Mouse (Mus musculus): Measurements from ENCODE around the gene Stmn1. TPM values are rescaled to one million over a fixed set of nuclear protein-coding genes. Genes with fewer than 3 reads are reported as not detected.

Gene Stmn1
- 1,522 and 1,793 TPM in 2 replicates for polyA plus RNA-seq (2014; fragmentation: Nextera tagmentation; extraction: Ambion mirVana)

GRCm38 (mm10) chr4:134468215-134468575, at the start of gene Stmn1:
Stmn1 (plus strand) TSS chr4:134468320.
- H3K36me3 ChIP-seq (ENCODE audit: control insufficient read depth, insufficient read depth, low read length) = peaks cover 28% of the 10 kb centered on the region
- ATAC-seq (replicated peaks; ENCODE audit: low FRiP score, low TSS enrichment, low read depth) = peak; percentile 95
- H3K27ac ChIP-seq (ENCODE audit: low read depth) = peak within 1 kb of the TSS; percentile 87
- DNase-seq (ENCODE audit: low spot score) = peak; percentile 95
- H3K9ac ChIP-seq (ENCODE audit: low read length) = peak within 1 kb of the TSS; percentile 96
- peaks cover 7% of the 10 kb centered on the region for H3K4me1 ChIP-seq (replicated peaks; ENCODE audit: control insufficient read depth, insufficient read depth, low read length)
- H3K27me3 ChIP-seq (replicated peaks; ENCODE audit: control insufficient read depth, insufficient read depth, low read length) = no peaks in the 10 kb centered on the region
- peak within 1 kb of the TSS; percentile 90 for H3K4me3 ChIP-seq (ENCODE audit: low read depth, low read length)
- H3K4me2 ChIP-seq (ENCODE audit: low read length) = peak within 1 kb of the TSS; percentile 99
- under 1% methylated on average over 31 of the region's 31 CpGs for WGBS
- no peaks in the 10 kb centered on the region for H3K9me3 ChIP-seq (ENCODE audit: control insufficient read depth, low read length)

- ATAC-seq (replicated peaks; ENCODE audit: low FRiP score, low TSS enrichment, low read depth) = no peak
- Histone ChIP-seq H3K27ac (ENCODE audit: low read depth) (no peak overlapping the region), H3K9ac (ENCODE audit: low read length) (no peak overlapping the region)
Measured at GRCm38 (mm10) chr4:134421971-134422370, 46.1 kb upstream of the Stmn1 start.

GRCm38 (mm10) chr4:134423949-134424348, 44.2 kb upstream of the Stmn1 start:
- WGBS = 91% methylated on average over 7 of the region's 7 CpGs
- ATAC-seq (replicated peaks; ENCODE audit: low FRiP score, low TSS enrichment, low read depth) = no peak

More at GRCm38 (mm10) chr4:134421971-134422370, 46.1 kb upstream of the Stmn1 start:
- no peak overlapping the region for H3K4me2 ChIP-seq (ENCODE audit: low read length)
- peaks cover 40% of the 10 kb centered on the region for H3K36me3 ChIP-seq (ENCODE audit: control insufficient read depth, insufficient read depth, low read length)
- H3K27me3 ChIP-seq (replicated peaks; ENCODE audit: control insufficient read depth, insufficient read depth, low read length) = no peaks in the 10 kb centered on the region
- no peak for DNase-seq (ENCODE audit: low spot score)
- no peak overlapping the region for H3K4me3 ChIP-seq (ENCODE audit: low read depth, low read length)
- H3K4me1 ChIP-seq (replicated peaks; ENCODE audit: control insufficient read depth, insufficient read depth, low read length) = no peaks in the 10 kb centered on the region
- H3K9me3 ChIP-seq (ENCODE audit: control insufficient read depth, low read length) = no peaks in the 10 kb centered on the region
- WGBS = 52% methylated on average over 11 of the region's 11 CpGs

GRCm38 (mm10) chr4:134425088-134425487, 43.0 kb upstream of the Stmn1 start:
- ATAC-seq (replicated peaks; ENCODE audit: low FRiP score, low TSS enrichment, low read depth) (no peak), DNase-seq (ENCODE audit: low spot score) (no peak)
- H3K9ac ChIP-seq (ENCODE audit: low read length) = no peak overlapping the region
- H3K4me2 ChIP-seq (ENCODE audit: low read length) = no peak overlapping the region
- peaks cover 31% of the 10 kb centered on the region for H3K36me3 ChIP-seq (ENCODE audit: control insufficient read depth, insufficient read depth, low read length)
- peaks cover 3% of the 10 kb centered on the region for H3K4me1 ChIP-seq (replicated peaks; ENCODE audit: control insufficient read depth, insufficient read depth, low read length)
- no peak overlapping the region for H3K4me3 ChIP-seq (ENCODE audit: low read depth, low read length)
- H3K27me3 ChIP-seq (replicated peaks; ENCODE audit: control insufficient read depth, insufficient read depth, low read length) = no peaks in the 10 kb centered on the region
- no peak overlapping the region for H3K27ac ChIP-seq (ENCODE audit: low read depth)
- WGBS = 70% methylated on average over 7 of the region's 7 CpGs
- H3K9me3 ChIP-seq (ENCODE audit: control insufficient read depth, low read length) = no peaks in the 10 kb centered on the region

More at GRCm38 (mm10) chr4:134423949-134424348, 44.2 kb upstream of the Stmn1 start:
- Histone ChIP-seq H3K27ac (ENCODE audit: low read depth) (no peak overlapping the region), H3K4me1 (replicated peaks; ENCODE audit: control insufficient read depth, insufficient read depth, low read length) (no peaks in the 10 kb centered on the region), H3K36me3 (ENCODE audit: control insufficient read depth, insufficient read depth, low read length) (peaks cover 31% of the 10 kb centered on the region), H3K27me3 (replicated peaks; ENCODE audit: control insufficient read depth, insufficient read depth, low read length) (no peaks in the 10 kb centered on the region), H3K9ac (ENCODE audit: low read length) (no peak overlapping the region), H3K4me3 (ENCODE audit: low read depth, low read length) (no peak overlapping the region), H3K9me3 (ENCODE audit: control insufficient read depth, low read length) (no peaks in the 10 kb centered on the region), H3K4me2 (ENCODE audit: low read length) (no peak overlapping the region)
- no peak for DNase-seq (ENCODE audit: low spot score)

- H3K4me3 ChIP-seq (ENCODE audit: low read depth, low read length) = no peak overlapping the region
- 28% methylated on average over 23 of the region's 23 CpGs for WGBS
- no peaks in the 10 kb centered on the region for H3K9me3 ChIP-seq (ENCODE audit: control insufficient read depth, low read length)
- H3K9ac ChIP-seq (ENCODE audit: low read length) = no peak overlapping the region
- H3K4me2 ChIP-seq (ENCODE audit: low read length) = peak overlapping the region; percentile 34
- H3K36me3 ChIP-seq (ENCODE audit: control insufficient read depth, insufficient read depth, low read length) = peaks cover 6% of the 10 kb centered on the region
- peak overlapping the region; percentile 85 for H3K27ac ChIP-seq (ENCODE audit: low read depth)
- peaks cover 16% of the 10 kb centered on the region for H3K4me1 ChIP-seq (replicated peaks; ENCODE audit: control insufficient read depth, insufficient read depth, low read length)
- H3K27me3 ChIP-seq (replicated peaks; ENCODE audit: control insufficient read depth, insufficient read depth, low read length) = no peaks in the 10 kb centered on the region
- DNase-seq (ENCODE audit: low spot score) (peak; percentile 84), ATAC-seq (replicated peaks; ENCODE audit: low FRiP score, low TSS enrichment, low read depth) (peak; percentile 76; the same call in 1 of the 2 replicates)
Measured at GRCm38 (mm10) chr4:134430381-134431004, 37.6 kb upstream of the Stmn1 start.

DNA sequence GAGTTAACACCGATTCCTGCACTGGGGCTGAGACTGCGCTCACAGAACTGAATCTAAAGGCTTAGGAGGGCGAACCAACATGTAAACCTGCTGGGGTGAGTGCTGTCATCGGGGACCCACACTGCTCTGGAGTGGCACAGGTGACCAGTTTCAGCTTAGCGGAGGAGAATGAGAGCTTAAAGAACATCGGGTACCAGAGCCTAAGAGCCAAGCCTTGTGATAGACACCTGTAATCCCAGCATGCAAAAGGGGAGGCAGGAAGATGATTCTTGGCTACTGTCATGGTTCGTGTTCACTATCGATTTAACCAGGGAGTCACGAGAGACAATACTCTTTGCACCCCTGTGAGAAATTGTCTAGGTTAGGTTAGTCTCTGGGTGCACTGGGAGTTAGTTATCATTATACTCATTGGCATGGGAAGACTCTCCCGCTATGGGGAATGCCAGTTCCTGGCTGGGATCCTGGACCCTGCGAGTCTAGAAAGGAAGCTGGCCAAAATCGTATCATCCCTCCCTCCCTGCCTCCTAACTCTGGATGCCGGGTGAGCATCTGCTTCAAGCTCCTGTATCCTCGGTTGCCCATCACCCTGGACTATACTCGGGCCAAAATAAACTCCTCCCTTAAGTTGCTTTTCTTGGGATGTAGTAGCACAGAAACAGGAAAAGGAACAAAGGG, 35.3 kb upstream of the Stmn1 start:
- H3K4me2 ChIP-seq (ENCODE audit: low read length) = no peak overlapping the region
- no peak overlapping the region for H3K27ac ChIP-seq (ENCODE audit: low read depth)
- peaks cover 16% of the 10 kb centered on the region for H3K4me1 ChIP-seq (replicated peaks; ENCODE audit: control insufficient read depth, insufficient read depth, low read length)
- no peaks in the 10 kb centered on the region for H3K27me3 ChIP-seq (replicated peaks; ENCODE audit: control insufficient read depth, insufficient read depth, low read length)
- no peaks in the 10 kb centered on the region for H3K9me3 ChIP-seq (ENCODE audit: control insufficient read depth, low read length)
- H3K9ac ChIP-seq (ENCODE audit: low read length) = no peak overlapping the region
- no peak overlapping the region for H3K4me3 ChIP-seq (ENCODE audit: low read depth, low read length)
- ATAC-seq (replicated peaks; ENCODE audit: low FRiP score, low TSS enrichment, low read depth) (no peak), DNase-seq (ENCODE audit: low spot score) (no peak)
- H3K36me3 ChIP-seq (ENCODE audit: control insufficient read depth, insufficient read depth, low read length) = no peaks in the 10 kb centered on the region
- 85% methylated on average over 15 of the region's 15 CpGs for WGBS

- Histone ChIP-seq H3K9me3 (ENCODE audit: control insufficient read depth, low read length) (no peaks in the 10 kb centered on the region), H3K4me2 (ENCODE audit: low read length) (no peak overlapping the region), H3K27ac (ENCODE audit: low read depth) (no peak overlapping the region), H3K4me3 (ENCODE audit: low read depth, low read length) (no peak overlapping the region), H3K27me3 (replicated peaks; ENCODE audit: control insufficient read depth, insufficient read depth, low read length) (no peaks in the 10 kb centered on the region), H3K4me1 (replicated peaks; ENCODE audit: control insufficient read depth, insufficient read depth, low read length) (peaks cover 2% of the 10 kb centered on the region), H3K9ac (ENCODE audit: low read length) (no peak overlapping the region), H3K36me3 (ENCODE audit: control insufficient read depth, insufficient read depth, low read length) (no peaks in the 10 kb centered on the region)
- ATAC-seq (replicated peaks; ENCODE audit: low FRiP score, low TSS enrichment, low read depth) = no peak
- no peak for DNase-seq (ENCODE audit: low spot score)
- 32% methylated on average over 7 of the region's 7 CpGs for WGBS
Measured at GRCm38 (mm10) chr4:134436185-134436584, 31.9 kb upstream of the Stmn1 start.

DNA sequence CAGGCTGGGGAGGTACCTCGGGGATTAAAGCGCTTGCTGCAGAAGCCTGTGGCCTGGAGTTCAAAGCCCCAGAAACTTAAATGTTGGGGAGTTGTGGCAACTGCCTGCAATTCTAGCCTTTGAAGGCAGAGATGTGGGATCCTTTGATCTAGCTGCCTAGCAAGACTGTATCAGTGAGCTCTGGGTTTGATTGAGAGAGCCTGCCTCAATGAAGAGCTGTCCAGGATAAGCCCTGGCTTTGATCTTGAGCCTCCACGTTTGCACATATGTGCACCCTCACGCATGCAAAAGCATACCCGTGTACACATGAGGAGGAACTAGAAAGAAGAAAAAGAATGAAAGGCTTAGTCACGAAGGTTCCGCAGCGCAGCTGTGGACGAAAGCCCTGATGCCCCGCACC, 31.5 kb upstream of the Stmn1 start:
- Histone ChIP-seq H3K4me1 (replicated peaks; ENCODE audit: control insufficient read depth, insufficient read depth, low read length) (no peaks in the 10 kb centered on the region), H3K27ac (ENCODE audit: low read depth) (no peak overlapping the region), H3K9me3 (ENCODE audit: control insufficient read depth, low read length) (no peaks in the 10 kb centered on the region), H3K9ac (ENCODE audit: low read length) (no peak overlapping the region), H3K4me3 (ENCODE audit: low read depth, low read length) (no peak overlapping the region), H3K4me2 (ENCODE audit: low read length) (no peak overlapping the region), H3K27me3 (replicated peaks; ENCODE audit: control insufficient read depth, insufficient read depth, low read length) (no peaks in the 10 kb centered on the region), H3K36me3 (ENCODE audit: control insufficient read depth, insufficient read depth, low read length) (no peaks in the 10 kb centered on the region)
- WGBS = 58% methylated on average over 10 of the region's 10 CpGs
- DNase-seq (ENCODE audit: low spot score) = no peak
- ATAC-seq (replicated peaks; ENCODE audit: low FRiP score, low TSS enrichment, low read depth) = no peak

- Histone ChIP-seq H3K9ac (ENCODE audit: low read length) (no peak overlapping the region), H3K4me3 (ENCODE audit: low read depth, low read length) (no peak overlapping the region), H3K27ac (ENCODE audit: low read depth) (no peak overlapping the region), H3K4me2 (ENCODE audit: low read length) (no peak overlapping the region), H3K4me1 (replicated peaks; ENCODE audit: control insufficient read depth, insufficient read depth, low read length) (no peaks in the 10 kb centered on the region), H3K9me3 (ENCODE audit: control insufficient read depth, low read length) (no peaks in the 10 kb centered on the region), H3K27me3 (replicated peaks; ENCODE audit: control insufficient read depth, insufficient read depth, low read length) (no peaks in the 10 kb centered on the region), H3K36me3 (ENCODE audit: control insufficient read depth, insufficient read depth, low read length) (no peaks in the 10 kb centered on the region)
- ATAC-seq (replicated peaks; ENCODE audit: low FRiP score, low TSS enrichment, low read depth) = no peak
- DNase-seq (ENCODE audit: low spot score) = no peak
- WGBS = 45% methylated on average over 3 of the region's 3 CpGs
Measured at GRCm38 (mm10) chr4:134439119-134439518, 29.0 kb upstream of the Stmn1 start.
